Mouse (Mus musculus) heart, embryonic 14.5 days (tissue): ENCODE results near the gene Gm49342. TPM values are rescaled to one million over a fixed set of nuclear protein-coding genes. Genes with fewer than 3 reads are reported as not detected.
"Not testable (repeated sequence)": the region's sequence is repeated elsewhere in the genome, so short reads cannot be mapped to it uniquely, and the experiment has no call there.

Source experiments
- ATAC-seq: fragments of 200-750 bp; cut with Nextera tagmentation; 2 replicates; pipeline ENCODE4 v1.8.0; 2017; ENCODE audit warnings: low read depth, moderate TSS enrichment; ENCODE audit not compliant: insufficient number of reproducible peaks, insufficient read depth, low FRiP score
- H3K27ac ChIP-seq, 2 experiments: fragments of 200-500 bp in 1 of 2; fragments of 300-500 bp in 1 of 2; sonication (generic) in 1 of 2; replicated peaks in 1 of 2; 2 replicates each; pipeline ENCODE4 v1.5.1; 2012 to 2014; ENCODE audit warnings: low read depth in 2 of 2, low read length in 2 of 2, control low read depth in 1 of 2, mild to moderate bottlenecking in 1 of 2, mixed read lengths in 1 of 2; ENCODE audit not compliant: control insufficient read depth in 1 of 2, insufficient read depth in 1 of 2
- H3K27me3 ChIP-seq: fragments of 300-500 bp; sonication (generic); 2 replicates; pipeline ENCODE4 v1.6.1; 2014; ENCODE audit warnings: mild to moderate bottlenecking, low read length, control low read depth; ENCODE audit not compliant: control insufficient read depth, insufficient read depth
- H3K36me3 ChIP-seq: fragments of 300-500 bp; sonication (generic); 2 replicates; pipeline ENCODE4 v1.6.1; 2014; ENCODE audit warnings: mild to moderate bottlenecking, control low read depth, low read length, mixed read lengths; ENCODE audit not compliant: control insufficient read depth, insufficient read depth
- H3K4me1 ChIP-seq, 2 experiments: fragments of 200-500 bp in 1 of 2; fragments of 300-500 bp in 1 of 2; sonication (generic) in 1 of 2; 2 replicates each; pipeline ENCODE4 v1.6.1; 2012 to 2014; ENCODE audit warnings: low read length in 2 of 2, control low read depth in 1 of 2, mixed read lengths in 1 of 2; ENCODE audit not compliant: control insufficient read depth in 2 of 2, insufficient read depth in 2 of 2
- H3K4me2 ChIP-seq: fragments of 300-500 bp; sonication (generic); 2 replicates; pipeline ENCODE4 v1.6.1; 2014; ENCODE audit warnings: mild to moderate bottlenecking, low read length
- H3K4me3 ChIP-seq, 2 experiments: fragments of 200-500 bp in 1 of 2; fragments of 300-500 bp in 1 of 2; sonication (generic) in 1 of 2; 2 replicates each; pipeline ENCODE4 v1.5.1; 2012 to 2014; ENCODE audit warnings: low read length in 2 of 2, mild to moderate bottlenecking in 2 of 2, control low read depth in 1 of 2, low read depth in 1 of 2, moderate library complexity in 1 of 2; ENCODE audit not compliant: control insufficient read depth in 1 of 2, insufficient read depth in 1 of 2
- H3K9ac ChIP-seq: fragments of 300-500 bp; sonication (generic); 2 replicates; pipeline ENCODE4 v1.6.1; 2014; ENCODE audit warnings: mild to moderate bottlenecking, low read length
- H3K9me3 ChIP-seq: fragments of 300-500 bp; sonication (generic); 2 replicates; pipeline ENCODE4 v1.6.1; 2016; ENCODE audit warnings: low read length, control low read depth; ENCODE audit not compliant: control insufficient read depth
- WGBS: fragments of 180-500 bp; shearing (Covaris S2); extraction: QIAGEN DNeasy Blood & Tissue Kit; methylation state at CpG from one replicate; pipeline ENCODE4 v1.1.7; 2014; 5-methylcytosine and 5-hydroxymethylcytosine counted together
- polyA plus RNA-seq: library from polyadenylated mRNA; unstranded; fragments of >200 nt; fragmentation: Nextera tagmentation; extraction: Ambion mirVana; gene quantifications from 2 replicates; pipeline ENCODE4 v1.2.1, GENCODE M21; 2014

The Gm49342 gene
- polyA plus RNA-seq, 1 experiment from 2014 or later: not detected

DNA sequence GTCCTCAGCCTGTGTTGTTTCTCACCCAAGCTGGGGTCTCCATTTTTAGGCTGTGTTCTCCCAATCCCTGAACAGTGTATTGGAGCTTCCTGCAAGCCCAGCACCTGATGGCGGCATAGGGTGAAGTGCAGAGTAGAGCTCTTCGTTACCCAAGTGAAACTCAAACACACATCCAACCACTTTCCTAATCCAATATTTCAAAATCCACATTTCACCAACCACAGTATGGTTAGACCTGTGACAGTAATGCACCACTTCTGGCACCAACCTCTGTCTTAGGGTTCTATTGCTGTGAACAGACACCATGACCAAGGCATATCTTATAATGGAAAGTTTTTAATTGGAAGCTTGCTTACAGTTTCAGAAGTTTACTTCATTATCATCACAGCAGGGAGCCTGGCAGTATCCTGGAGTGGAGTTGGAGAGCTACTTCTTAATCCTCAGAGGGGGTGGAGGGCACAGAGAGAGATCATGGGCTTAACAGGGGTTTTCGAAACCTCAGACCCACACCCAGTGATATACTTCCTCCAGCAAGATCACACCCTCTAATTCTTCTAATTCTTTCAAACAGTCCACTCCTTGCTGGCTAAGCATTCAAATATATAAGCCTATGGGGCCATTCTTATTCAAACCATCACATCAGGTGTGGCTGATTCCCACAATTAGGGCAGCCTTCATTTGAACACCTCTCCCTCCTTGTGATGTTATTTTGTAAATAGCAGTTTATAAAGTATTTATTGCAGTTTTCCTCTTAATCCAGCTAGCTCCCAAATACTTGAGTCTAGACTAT, 6.0 kb upstream of the Gm49342 start:
- H3K27ac ChIP-seq: no peak overlapping the region
- no peaks in the 10 kb centered on the region for H3K36me3 ChIP-seq
- H3K9me3 ChIP-seq: no peaks in the 10 kb centered on the region
- H3K27me3 ChIP-seq: no peaks in the 10 kb centered on the region
- H3K9ac ChIP-seq: no peak overlapping the region
- no peak overlapping the region for H3K4me3 ChIP-seq
- no peak overlapping the region for H3K4me2 ChIP-seq
- ATAC-seq: no peak
- 79% methylated on average over 3 of the region's 3 CpGs for WGBS
- no peaks in the 10 kb centered on the region for H3K4me1 ChIP-seq

DNA sequence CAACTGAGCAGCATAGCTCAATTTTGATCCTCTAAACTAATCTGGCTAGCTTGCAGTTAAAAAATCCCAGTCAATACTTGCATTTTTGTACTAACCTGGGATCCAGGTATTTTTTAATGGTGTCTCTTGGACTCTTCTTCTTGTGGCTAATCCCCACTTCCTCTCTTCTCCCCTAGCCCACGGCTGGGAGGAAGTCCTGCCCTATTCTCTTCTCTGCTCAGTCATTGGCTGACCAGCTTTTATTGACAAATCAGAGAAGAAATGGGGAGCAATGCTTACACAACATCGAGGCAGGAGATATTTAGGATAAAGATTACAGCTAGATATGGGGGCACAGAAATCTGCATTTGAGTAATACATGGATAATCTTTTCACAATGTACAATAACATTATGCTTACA, 5.4 kb upstream of the Gm49342 start:
- Histone ChIP-seq H3K27ac (no peak overlapping the region), H3K36me3 (no peaks in the 10 kb centered on the region), H3K4me1 (peaks cover 2% of the 10 kb centered on the region in 2 experiments; a peak in 2 of 4 replicates), H3K9ac (no peak overlapping the region), H3K27me3 (no peaks in the 10 kb centered on the region), H3K9me3 (no peaks in the 10 kb centered on the region), H3K4me2 (no peak overlapping the region), H3K4me3 (no peak overlapping the region)
- 31% methylated on average over 2 of the region's 2 CpGs for WGBS
- ATAC-seq: no peak

DNA sequence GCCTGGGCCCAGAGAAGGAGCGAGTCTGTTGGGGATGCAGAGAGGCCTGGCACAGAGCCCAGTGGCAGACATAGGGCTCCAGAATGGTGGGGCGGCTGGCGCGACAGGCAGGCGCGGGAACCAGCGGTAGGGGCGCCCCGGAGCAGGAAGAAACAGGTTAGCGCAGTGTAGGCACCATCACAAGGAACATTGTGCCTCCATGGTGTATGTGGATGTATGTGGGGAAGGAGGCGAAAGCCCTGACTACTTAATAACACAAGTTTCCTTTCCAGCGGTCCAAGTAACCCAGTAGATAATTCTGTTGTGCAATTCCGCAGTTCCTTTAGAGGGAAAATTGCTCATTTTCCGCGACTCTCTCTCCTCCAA, 334 bp downstream of the Gm49342 start:
- H3K4me1 ChIP-seq, H3K36me3 ChIP-seq, H3K9me3 ChIP-seq, H3K27me3 ChIP-seq: not testable (repeated sequence)
- under 1% methylated on average over 14 of the region's 15 CpGs for WGBS
- H3K4me3 ChIP-seq: peak overlapping the region; percentile 46 to 55
- ATAC-seq: peak; percentile 91
- H3K27ac ChIP-seq: peak overlapping the region; percentile 88
- peak overlapping the region; percentile 57 for H3K9ac ChIP-seq
- peak overlapping the region; percentile 64 for H3K4me2 ChIP-seq

- ATAC-seq, H3K9me3 ChIP-seq, H3K27me3 ChIP-seq, H3K4me1 ChIP-seq, H3K36me3 ChIP-seq: not testable (repeated sequence)
- H3K4me3 ChIP-seq: peak overlapping the region; percentile 46 to 55
- H3K4me2 ChIP-seq: peak overlapping the region; percentile 64
- H3K27ac ChIP-seq: peak overlapping the region; percentile 88
- 5% methylated on average over 6 of the region's 6 CpGs for WGBS
- peak overlapping the region; percentile 57 for H3K9ac ChIP-seq
Measured at GRCm38 (mm10) chr14:50945081-50945480, 764 bp downstream of the Gm49342 start.

DNA sequence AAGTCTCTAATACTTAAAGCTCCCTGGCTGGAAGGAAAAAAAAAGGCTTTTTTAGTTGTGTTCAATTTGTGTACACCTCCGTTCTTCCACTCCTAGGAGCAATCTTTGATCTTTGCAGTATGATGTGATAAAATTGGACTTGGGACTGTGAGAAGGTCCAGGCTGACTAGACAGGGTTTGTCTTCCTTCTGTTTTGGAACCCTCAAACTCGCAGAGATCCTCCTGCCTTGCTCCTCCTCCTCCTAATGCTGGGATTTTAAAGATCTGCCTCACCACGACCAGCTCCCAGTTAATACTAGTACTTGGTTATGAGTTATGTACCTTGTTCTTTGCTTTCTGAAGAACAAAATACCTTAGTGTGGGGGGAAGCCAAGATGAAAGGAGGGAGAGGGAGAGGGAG, 1.2 kb downstream of the Gm49342 start:
- H3K27ac ChIP-seq, H3K27me3 ChIP-seq, H3K4me1 ChIP-seq, ATAC-seq, H3K36me3 ChIP-seq, H3K9me3 ChIP-seq: not testable (repeated sequence)
- H3K9ac ChIP-seq: peak overlapping the region; percentile 57
- H3K4me2 ChIP-seq: peak overlapping the region; percentile 64
- H3K4me3 ChIP-seq: peak overlapping the region; percentile 21 to 46; a peak in 3 of 4 replicates
- WGBS: 34% methylated on average over 3 of the region's 3 CpGs

DNA sequence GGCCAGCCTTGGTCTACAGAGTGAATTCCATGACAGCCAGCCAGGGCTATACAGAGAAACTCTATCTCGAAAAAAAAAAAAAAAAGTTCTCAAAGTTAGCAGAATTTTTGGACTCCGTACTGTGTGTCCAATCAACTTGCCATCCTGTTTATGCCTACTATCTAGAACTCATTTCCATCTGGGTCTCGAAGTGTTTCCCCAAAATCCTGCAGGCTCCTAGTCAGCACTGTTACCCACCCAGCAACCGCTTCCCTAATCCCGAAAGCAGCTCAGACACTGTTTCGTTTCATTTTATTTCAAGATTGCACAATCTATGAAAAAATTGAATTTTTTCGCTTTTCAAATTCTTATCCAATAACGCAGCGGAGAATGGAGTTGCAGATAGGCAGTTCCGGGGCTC, 11.2 kb downstream of the Gm49342 start:
- WGBS: 81% methylated on average over 10 of the region's 10 CpGs
- no peaks in the 10 kb centered on the region for H3K27me3 ChIP-seq
- 0 out of 2 replicates have a peak overlapping the region, but pooled peaks have one; percentile 53 for H3K4me2 ChIP-seq

DNA sequence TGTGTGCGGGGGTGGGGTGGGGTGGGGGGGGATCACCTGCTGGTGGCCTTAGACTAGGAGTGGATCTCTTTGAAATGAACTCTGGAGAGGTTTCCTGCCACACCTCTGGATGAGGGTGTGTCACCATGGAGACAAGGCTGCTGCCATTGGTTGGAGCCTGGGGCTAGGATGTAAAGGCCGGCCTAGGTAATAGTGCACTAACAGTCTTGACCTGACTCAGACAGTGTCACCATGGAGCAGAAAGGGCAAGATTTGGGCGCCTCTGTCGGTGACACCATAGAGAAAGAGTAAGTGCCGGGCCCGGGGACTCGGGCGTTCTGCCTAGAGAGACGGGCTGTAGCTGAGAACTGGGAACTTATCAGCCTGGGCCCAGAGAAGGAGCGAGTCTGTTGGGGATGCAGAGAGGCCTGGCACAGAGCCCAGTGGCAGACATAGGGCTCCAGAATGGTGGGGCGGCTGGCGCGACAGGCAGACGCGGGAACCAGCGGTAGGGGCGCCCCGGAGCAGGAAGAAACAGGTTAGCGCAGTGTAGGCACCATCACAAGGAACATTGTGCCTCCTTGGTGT, 11.7 kb downstream of the Gm49342 start, which contains the start of gene Pnp2:
Gene Pnp2 (plus strand): TSS at position 51 of the 567 bp plus-strand sequence.
- Histone ChIP-seq H3K4me3 (peak within 1 kb of the TSS; percentile 15 to 22; a peak in 2 of 4 replicates), H3K27ac (peak within 1 kb of the TSS in 1 of 2 experiments; percentile 22; a peak in 1 of 4 replicates), H3K4me2 (peak within 1 kb of the TSS; percentile 53)
- ATAC-seq: peak; percentile 82
- H3K9me3 ChIP-seq, H3K4me1 ChIP-seq, H3K9ac ChIP-seq, H3K27me3 ChIP-seq, H3K36me3 ChIP-seq: not testable (repeated sequence)
- 4% methylated on average over 18 of the region's 19 CpGs for WGBS

More for the DNA sequence above, 11.2 kb downstream of the Gm49342 start:
- no peak overlapping the region for H3K4me3 ChIP-seq
- no peak overlapping the region for H3K27ac ChIP-seq
- no peak for ATAC-seq
- H3K36me3 ChIP-seq: peaks cover 10% of the 10 kb centered on the region
- no peaks in the 10 kb centered on the region for H3K9me3 ChIP-seq
- H3K9ac ChIP-seq: no peak overlapping the region
- H3K4me1 ChIP-seq: no peaks in the 10 kb centered on the region
